Mouse (Mus musculus): ENCODE data around the gene Sptbn1. TPM values are rescaled to one million over a fixed set of nuclear protein-coding genes. Genes with fewer than 3 reads are reported as not detected.

Sptbn1 gene
- polyA plus RNA-seq (2015; fragmentation: Nextera tagmentation; extraction: Ambion mirVana) = 106 and 110 TPM in 2 replicates

DNA sequence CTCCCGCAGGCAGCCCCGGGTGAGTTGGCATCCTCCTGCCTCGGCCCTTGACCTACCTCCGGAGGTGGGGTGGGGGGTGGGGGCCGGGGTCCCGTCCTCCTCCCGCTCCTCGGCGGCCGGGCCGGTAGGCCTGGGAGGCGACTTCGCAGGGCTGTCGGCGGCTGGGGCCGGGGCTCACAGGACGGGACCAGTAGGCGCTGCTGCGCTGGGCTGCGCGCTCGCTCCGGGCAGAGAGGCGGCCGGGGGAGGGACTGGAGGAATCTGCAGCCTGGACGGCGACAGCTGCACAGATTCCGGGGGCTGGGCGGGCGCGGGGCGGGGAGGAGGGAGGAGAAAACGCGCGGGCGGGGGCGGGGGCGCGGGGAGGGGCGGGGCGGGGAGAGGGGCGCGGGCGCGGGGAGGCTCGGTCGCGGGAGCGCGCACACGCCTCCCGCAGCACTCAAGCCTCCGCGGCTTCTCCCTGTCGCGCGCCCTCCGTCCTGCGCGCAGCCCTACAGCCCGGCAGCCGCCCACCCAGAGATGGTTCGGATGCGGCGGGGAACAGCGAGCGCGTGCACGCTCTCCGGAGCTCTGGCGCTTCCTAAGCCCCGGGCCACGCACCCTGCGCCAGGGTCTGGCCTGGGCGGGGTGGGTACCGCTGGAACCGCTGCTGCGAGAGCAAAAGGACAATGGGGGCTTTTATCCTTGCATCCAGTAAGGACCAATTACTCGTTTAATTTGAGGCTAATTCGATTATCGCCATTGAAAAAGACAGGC, at the start of gene Sptbn1:
TSS of gene Sptbn1 (minus strand) at position 284 of the 756 bp plus-strand sequence.
- H3K36me3 ChIP-seq (ENCODE audit: control insufficient read depth, insufficient read depth, low read length) = no peaks in the 10 kb centered on the region
- peak; percentile 96 for ATAC-seq (ENCODE audit: insufficient read depth, low FRiP score)
- peak within 1 kb of the TSS; percentile 77 for H3K4me2 ChIP-seq (ENCODE audit: low read depth, low read length)
- H3K4me1 ChIP-seq (ENCODE audit: control insufficient read depth, insufficient read depth, low read length) = peaks cover 11% of the 10 kb centered on the region
- under 1% methylated on average over 50 of the region's 81 CpGs for WGBS
- H3K9ac ChIP-seq (ENCODE audit: low read length) = peak within 1 kb of the TSS; percentile 94
- H3K9me3 ChIP-seq (replicated peaks; ENCODE audit: control insufficient read depth, low read length) = no peaks in the 10 kb centered on the region
- peak within 1 kb of the TSS; percentile 93 for H3K27ac ChIP-seq (ENCODE audit: low read length)
- H3K4me3 ChIP-seq (replicated peaks; ENCODE audit: low read length) = peak within 1 kb of the TSS; percentile 90
- H3K27me3 ChIP-seq (ENCODE audit: control insufficient read depth, insufficient read depth, low read length) = no peaks in the 10 kb centered on the region

DNA sequence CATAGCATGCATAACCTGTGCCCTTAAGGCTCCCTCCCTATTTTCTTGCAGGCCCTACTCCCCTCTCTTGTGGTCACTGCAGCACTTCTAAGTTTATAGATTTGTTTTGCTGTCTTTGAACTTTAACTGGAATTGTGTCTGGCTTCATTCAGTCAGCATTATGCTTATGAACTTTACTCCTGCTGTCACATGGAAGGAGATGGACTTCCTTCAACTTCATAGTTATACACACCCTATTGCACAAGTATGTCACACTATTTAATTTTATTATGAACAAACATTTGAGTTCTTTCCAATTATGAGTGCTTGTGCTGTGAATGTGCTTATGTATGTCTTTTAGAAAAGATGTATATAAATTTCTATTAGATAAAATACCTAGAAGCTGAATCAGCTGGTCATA, 26.3 kb upstream of the Sptbn1 start:
- H3K4me3 ChIP-seq (replicated peaks; ENCODE audit: low read length) = no peak overlapping the region
- H3K9me3 ChIP-seq (replicated peaks; ENCODE audit: control insufficient read depth, low read length) = no peaks in the 10 kb centered on the region
- no peak overlapping the region for H3K27ac ChIP-seq (ENCODE audit: low read length)
- no peak overlapping the region for H3K9ac ChIP-seq (ENCODE audit: low read length)
- ATAC-seq (ENCODE audit: insufficient read depth, low FRiP score) = no peak
- no peak overlapping the region for H3K4me2 ChIP-seq (ENCODE audit: low read depth, low read length)
- peaks cover 15% of the 10 kb centered on the region for H3K4me1 ChIP-seq (ENCODE audit: control insufficient read depth, insufficient read depth, low read length)
- H3K27me3 ChIP-seq (ENCODE audit: control insufficient read depth, insufficient read depth, low read length) = no peaks in the 10 kb centered on the region
- no peaks in the 10 kb centered on the region for H3K36me3 ChIP-seq (ENCODE audit: control insufficient read depth, insufficient read depth, low read length)

DNA sequence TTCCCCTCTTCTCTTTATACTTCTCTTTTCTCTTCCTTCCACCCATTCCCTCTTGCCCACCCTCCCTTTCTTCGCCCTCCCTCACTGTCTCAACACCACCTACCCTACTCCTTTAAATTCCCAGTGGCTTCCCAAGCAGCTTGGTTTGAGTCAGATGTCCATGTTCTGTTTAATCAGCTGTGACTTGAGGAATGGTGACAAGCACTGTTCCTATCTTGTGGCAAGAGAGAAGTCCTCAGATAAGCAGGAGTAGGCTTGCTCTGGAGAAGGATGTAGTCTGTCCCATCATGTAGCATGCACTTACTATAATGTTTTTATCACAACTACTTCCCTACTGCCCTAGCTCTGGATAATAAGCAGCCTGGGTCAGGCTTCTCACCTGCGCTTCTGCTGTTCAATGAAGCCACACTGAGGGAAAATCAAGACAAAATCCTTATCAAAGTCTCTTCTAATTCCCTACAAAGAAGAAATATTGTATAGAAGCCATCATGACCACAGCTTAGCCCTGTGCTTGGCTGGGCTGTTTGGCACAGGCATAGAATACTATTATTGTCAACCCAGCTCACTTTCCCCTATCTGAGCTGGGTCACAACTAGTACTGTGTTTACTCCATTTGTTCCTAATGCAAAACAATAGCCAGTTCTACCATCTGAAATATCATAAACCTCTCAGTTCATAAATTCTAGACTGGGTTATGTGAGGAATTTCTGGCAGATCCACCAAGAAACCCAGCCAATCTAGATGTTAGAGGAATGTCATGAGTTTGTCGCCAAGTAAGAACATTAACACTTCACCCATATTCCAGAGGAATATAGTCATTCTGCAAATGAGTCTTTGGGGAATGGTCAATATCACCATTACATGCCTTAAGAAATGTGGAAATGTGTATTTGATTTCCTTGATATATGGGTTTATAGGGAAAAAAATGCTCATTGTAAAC, 24.5 kb upstream of the Sptbn1 start:
- peak overlapping the region; percentile 72; the same call in 1 of the 2 replicates for H3K27ac ChIP-seq (ENCODE audit: low read length)

DNA sequence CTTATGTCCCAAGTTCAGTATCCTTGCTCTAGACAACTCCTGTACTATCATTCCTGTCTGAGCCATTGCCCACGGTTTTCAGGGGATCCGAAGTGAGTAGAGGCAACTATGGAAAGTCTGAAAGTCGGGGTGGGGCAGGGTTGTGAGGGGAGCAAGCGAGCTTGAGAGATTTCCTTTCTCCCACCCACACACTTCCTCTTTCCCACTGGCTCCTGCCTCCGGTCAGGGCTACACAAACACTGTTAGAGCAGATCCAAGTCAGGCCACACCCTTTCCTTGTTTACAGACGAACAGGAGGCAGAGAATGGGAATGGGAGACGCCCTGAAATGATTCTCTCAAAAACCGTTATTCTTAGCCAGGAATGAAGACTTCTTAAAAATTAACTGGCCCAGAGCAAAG, 23.2 kb upstream of the Sptbn1 start:
- no peak overlapping the region for H3K4me2 ChIP-seq (ENCODE audit: low read depth, low read length)
- H3K27me3 ChIP-seq (ENCODE audit: control insufficient read depth, insufficient read depth, low read length) = no peaks in the 10 kb centered on the region
- peaks cover 15% of the 10 kb centered on the region for H3K4me1 ChIP-seq (ENCODE audit: control insufficient read depth, insufficient read depth, low read length)
- H3K36me3 ChIP-seq (ENCODE audit: control insufficient read depth, insufficient read depth, low read length) = no peaks in the 10 kb centered on the region
- H3K9me3 ChIP-seq (replicated peaks; ENCODE audit: control insufficient read depth, low read length) = no peaks in the 10 kb centered on the region
- H3K9ac ChIP-seq (ENCODE audit: low read length) = no peak overlapping the region
- peak overlapping the region; percentile 72 for H3K27ac ChIP-seq (ENCODE audit: low read length)
- WGBS = 25% methylated on average over 8 of the region's 8 CpGs
- H3K4me3 ChIP-seq (replicated peaks; ENCODE audit: low read length) = no peak overlapping the region
- ATAC-seq (ENCODE audit: insufficient read depth, low FRiP score) = peak; percentile 71; the same call in 1 of the 2 replicates

More for the DNA sequence above, 24.5 kb upstream of the Sptbn1 start:
- Histone ChIP-seq H3K36me3 (ENCODE audit: control insufficient read depth, insufficient read depth, low read length) (no peaks in the 10 kb centered on the region), H3K9ac (ENCODE audit: low read length) (no peak overlapping the region), H3K4me1 (ENCODE audit: control insufficient read depth, insufficient read depth, low read length) (peaks cover 15% of the 10 kb centered on the region), H3K4me3 (replicated peaks; ENCODE audit: low read length) (no peak overlapping the region), H3K27me3 (ENCODE audit: control insufficient read depth, insufficient read depth, low read length) (no peaks in the 10 kb centered on the region), H3K4me2 (ENCODE audit: low read depth, low read length) (no peak overlapping the region), H3K9me3 (replicated peaks; ENCODE audit: control insufficient read depth, low read length) (no peaks in the 10 kb centered on the region)
- no peak for ATAC-seq (ENCODE audit: insufficient read depth, low FRiP score)
- 86% methylated on average over 3 of the region's 3 CpGs for WGBS

DNA sequence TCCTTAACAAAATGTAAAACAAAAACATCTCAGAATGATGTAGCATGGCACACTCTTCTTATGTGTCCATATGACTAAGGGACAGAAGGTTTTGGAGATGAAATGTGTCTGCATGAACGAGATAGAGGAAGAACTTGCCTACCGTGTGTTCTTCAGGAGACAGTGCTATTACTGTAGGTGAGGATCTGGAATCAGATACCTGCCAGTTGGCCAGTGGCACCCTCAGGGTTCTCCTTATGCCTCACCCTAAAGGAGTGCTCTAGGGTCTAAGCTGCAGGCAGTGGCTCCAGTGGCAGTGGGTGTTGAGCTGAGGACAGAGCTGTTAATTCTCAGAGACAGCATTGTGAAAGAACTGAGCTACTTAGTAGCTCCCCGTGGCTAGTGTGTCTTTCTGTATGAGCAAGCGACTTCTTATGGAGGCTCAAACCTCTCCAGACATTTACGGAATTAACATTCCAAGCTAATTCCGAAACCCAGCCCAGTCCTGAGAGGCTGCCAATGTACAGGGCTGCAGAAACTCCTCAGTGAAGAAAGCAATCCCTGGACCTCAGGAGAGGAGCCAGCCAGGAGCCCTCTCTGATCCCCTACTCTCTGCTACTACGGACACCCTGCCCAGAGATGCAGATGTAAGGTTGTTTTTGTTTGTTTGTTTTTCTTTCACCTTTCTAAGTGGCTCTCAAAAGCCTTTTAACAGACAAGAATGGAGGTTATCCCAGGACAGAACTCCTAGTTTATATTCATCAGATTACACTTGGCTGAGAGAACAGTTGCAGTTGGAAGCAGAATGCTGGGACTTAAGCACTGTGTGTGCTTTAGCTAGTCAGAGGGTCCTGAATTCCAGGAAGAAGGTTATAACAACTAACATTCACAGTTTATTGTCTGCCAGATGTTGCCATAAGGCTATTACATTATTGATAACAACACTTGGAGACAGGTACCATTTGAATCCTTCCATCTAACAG, 21.8 kb upstream of the Sptbn1 start:
- Histone ChIP-seq H3K9me3 (replicated peaks; ENCODE audit: control insufficient read depth, low read length) (no peaks in the 10 kb centered on the region), H3K9ac (ENCODE audit: low read length) (no peak overlapping the region), H3K27me3 (ENCODE audit: control insufficient read depth, insufficient read depth, low read length) (no peaks in the 10 kb centered on the region), H3K36me3 (ENCODE audit: control insufficient read depth, insufficient read depth, low read length) (no peaks in the 10 kb centered on the region), H3K27ac (ENCODE audit: low read length) (no peak overlapping the region), H3K4me2 (ENCODE audit: low read depth, low read length) (no peak overlapping the region), H3K4me1 (ENCODE audit: control insufficient read depth, insufficient read depth, low read length) (peaks cover 15% of the 10 kb centered on the region), H3K4me3 (replicated peaks; ENCODE audit: low read length) (no peak overlapping the region)
- no peak; the same call in 1 of the 2 replicates for ATAC-seq (ENCODE audit: insufficient read depth, low FRiP score)
- 51% methylated on average over 7 of the region's 7 CpGs for WGBS

DNA sequence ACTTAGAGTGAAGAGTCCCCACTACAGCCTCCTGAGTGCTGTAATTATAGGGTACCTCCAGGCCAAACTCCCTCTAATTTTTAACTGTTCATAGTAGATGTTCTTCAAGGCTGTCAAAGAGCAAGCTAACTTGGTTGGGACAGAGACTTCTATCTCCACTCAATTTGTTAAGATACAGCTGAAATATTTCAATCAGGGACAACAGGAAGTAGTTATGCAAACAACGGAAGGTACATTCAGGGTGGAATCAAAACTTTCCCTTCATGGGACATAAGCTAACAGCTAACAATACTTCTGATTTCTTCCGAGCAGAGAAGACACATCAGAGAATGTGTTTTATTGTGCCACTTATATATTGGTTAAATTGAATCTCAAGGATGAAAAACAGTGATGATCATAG, 20.1 kb upstream of the Sptbn1 start:
- ATAC-seq (ENCODE audit: insufficient read depth, low FRiP score) = no peak
- H3K4me2 ChIP-seq (ENCODE audit: low read depth, low read length) = no peak overlapping the region
- no peak overlapping the region for H3K4me3 ChIP-seq (replicated peaks; ENCODE audit: low read length)
- no peak overlapping the region for H3K9ac ChIP-seq (ENCODE audit: low read length)
- no peaks in the 10 kb centered on the region for H3K27me3 ChIP-seq (ENCODE audit: control insufficient read depth, insufficient read depth, low read length)
- H3K27ac ChIP-seq (ENCODE audit: low read length) = no peak overlapping the region
- no peaks in the 10 kb centered on the region for H3K9me3 ChIP-seq (replicated peaks; ENCODE audit: control insufficient read depth, low read length)
- H3K4me1 ChIP-seq (ENCODE audit: control insufficient read depth, insufficient read depth, low read length) = peaks cover 15% of the 10 kb centered on the region
- no peaks in the 10 kb centered on the region for H3K36me3 ChIP-seq (ENCODE audit: control insufficient read depth, insufficient read depth, low read length)
- 64% methylated on average over 2 of the region's 2 CpGs for WGBS

DNA sequence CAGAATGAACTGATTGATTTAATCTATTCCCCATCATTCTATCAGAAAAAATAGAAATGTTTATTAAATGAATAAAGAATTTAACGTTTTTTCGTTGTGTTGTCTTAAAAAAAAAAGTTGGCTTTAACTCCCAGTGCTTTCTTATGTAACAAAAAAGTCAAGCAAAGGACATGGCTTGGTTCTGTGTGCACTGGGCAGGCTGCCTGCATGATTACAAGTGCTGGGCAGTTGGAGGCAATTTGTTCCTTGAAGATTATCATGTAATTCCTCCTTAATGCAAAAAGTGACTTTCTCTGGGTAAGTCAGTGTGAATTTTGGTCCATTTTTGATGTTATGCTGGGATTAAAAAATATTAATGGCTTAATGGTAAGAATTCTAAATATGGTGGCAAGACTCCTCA, 15.7 kb upstream of the Sptbn1 start:
- no peaks in the 10 kb centered on the region for H3K36me3 ChIP-seq (ENCODE audit: control insufficient read depth, insufficient read depth, low read length)
- H3K4me3 ChIP-seq (replicated peaks; ENCODE audit: low read length) = no peak overlapping the region
- ATAC-seq (ENCODE audit: insufficient read depth, low FRiP score) = no peak
- H3K9ac ChIP-seq (ENCODE audit: low read length) = no peak overlapping the region
- H3K27ac ChIP-seq (ENCODE audit: low read length) = no peak overlapping the region
- 42% methylated on average over 2 of the region's 2 CpGs for WGBS
- no peaks in the 10 kb centered on the region for H3K4me1 ChIP-seq (ENCODE audit: control insufficient read depth, insufficient read depth, low read length)
- H3K27me3 ChIP-seq (ENCODE audit: control insufficient read depth, insufficient read depth, low read length) = no peaks in the 10 kb centered on the region
- H3K4me2 ChIP-seq (ENCODE audit: low read depth, low read length) = no peak overlapping the region
- no peaks in the 10 kb centered on the region for H3K9me3 ChIP-seq (replicated peaks; ENCODE audit: control insufficient read depth, low read length)

DNA sequence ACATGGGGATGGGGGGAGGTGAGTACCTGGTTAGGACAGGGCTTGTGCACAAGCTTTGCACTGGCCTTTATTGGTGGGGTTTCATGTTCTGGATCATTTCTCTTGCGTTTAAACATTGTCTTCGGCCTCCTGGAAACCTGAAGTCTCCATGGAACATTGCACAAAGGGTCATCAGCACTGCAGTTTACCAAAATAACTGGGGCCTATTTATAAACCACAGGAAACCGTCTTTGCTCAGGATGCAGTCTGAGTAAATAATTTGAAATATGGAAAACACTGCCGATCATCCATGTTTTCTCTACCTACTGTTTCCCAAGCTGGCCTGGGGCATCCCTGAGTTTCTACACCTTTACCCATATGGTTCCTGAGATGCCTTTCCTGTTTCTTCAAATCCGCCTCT, 13.1 kb upstream of the Sptbn1 start:
- Histone ChIP-seq H3K9ac (ENCODE audit: low read length) (no peak overlapping the region), H3K36me3 (ENCODE audit: control insufficient read depth, insufficient read depth, low read length) (no peaks in the 10 kb centered on the region), H3K27me3 (ENCODE audit: control insufficient read depth, insufficient read depth, low read length) (no peaks in the 10 kb centered on the region), H3K27ac (ENCODE audit: low read length) (no peak overlapping the region), H3K9me3 (replicated peaks; ENCODE audit: control insufficient read depth, low read length) (no peaks in the 10 kb centered on the region), H3K4me3 (replicated peaks; ENCODE audit: low read length) (no peak overlapping the region), H3K4me1 (ENCODE audit: control insufficient read depth, insufficient read depth, low read length) (no peaks in the 10 kb centered on the region), H3K4me2 (ENCODE audit: low read depth, low read length) (no peak overlapping the region)
- WGBS = 71% methylated on average over 5 of the region's 5 CpGs
- no peak for ATAC-seq (ENCODE audit: insufficient read depth, low FRiP score)
